ENCODE assay signal across 16 mouse cellular contexts in the genomic region with DNA sequence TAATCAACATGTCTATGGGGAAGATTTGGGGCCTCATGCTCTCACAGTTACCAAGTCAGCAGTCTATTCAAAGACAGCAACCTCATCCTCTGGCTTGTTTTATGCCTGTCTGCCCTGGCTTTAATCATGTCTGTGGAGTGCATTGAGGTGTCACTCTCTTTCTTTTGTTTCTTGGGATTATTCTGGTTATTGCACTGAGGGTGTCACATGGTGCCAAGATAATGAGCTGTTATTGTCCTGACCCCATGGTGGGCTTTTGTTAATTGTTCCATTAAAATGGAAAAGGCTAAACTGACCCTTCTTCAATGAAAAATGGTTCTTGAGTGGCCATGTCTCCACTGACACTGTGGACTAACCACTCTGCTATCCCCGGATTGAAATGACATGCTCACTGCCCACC.
"Had no signal": no experiment of that assay in that cellular context is flagged by ENCODE, and none has a peak within 500 bp of the region (broad histone marks: within the 10 kb centered on the region; RNA-seq: fewer than 3 reads in every experiment).

No protein-coding gene starts in this region.

- H3K27ac ChIP-seq: kidney, embryonic 15.5 days; left cerebral cortex, adult 2 months; limb, embryonic 15.5 days; liver, embryonic 12.5 days; midbrain, embryonic 13.5 days; neural tube, embryonic 12.5 days had no signal

- H3K9me3 ChIP-seq: kidney, embryonic 15.5 days; limb, embryonic 15.5 days; liver, embryonic 12.5 days; midbrain, embryonic 13.5 days; neural tube, embryonic 12.5 days had no signal

- H3K36me3 ChIP-seq: kidney, embryonic 15.5 days; limb, embryonic 15.5 days; liver, embryonic 12.5 days; midbrain, embryonic 13.5 days; neural tube, embryonic 12.5 days had no signal

- H3K27me3 ChIP-seq: kidney, embryonic 15.5 days; limb, embryonic 15.5 days; liver, embryonic 12.5 days; neural tube, embryonic 12.5 days had no signal

- H3K4me1 ChIP-seq: limb, embryonic 15.5 days; liver, embryonic 12.5 days; neural tube, embryonic 12.5 days had no signal

- ATAC-seq: liver, embryonic 12.5 days; midbrain, embryonic 13.5 days had no signal

- H3K4me2 ChIP-seq: kidney, embryonic 15.5 days; limb, embryonic 15.5 days; liver, embryonic 12.5 days; lung, embryonic 14.5 days; midbrain, embryonic 13.5 days; neural tube, embryonic 12.5 days had no signal

- H3K4me3 ChIP-seq: kidney, embryonic 15.5 days; left cerebral cortex, adult 2 months; limb, embryonic 15.5 days; liver, embryonic 12.5 days; midbrain, embryonic 13.5 days; myocyte; neural tube, embryonic 12.5 days had no signal

- H3K9ac ChIP-seq: kidney, embryonic 15.5 days; limb, embryonic 15.5 days; liver, embryonic 12.5 days; lung, embryonic 14.5 days; midbrain, embryonic 13.5 days; neural tube, embryonic 12.5 days had no signal

- DNase-seq: kidney, adult 2 months; kidney, postnatal 14 days; lung, embryonic 14.5 days; lung, postnatal 10 days; lung, postnatal 4 days; right cerebral cortex, postnatal 4 days; spleen, adult 18-20 months; thymus, adult 18-20 months; thymus, postnatal 14 days had no signal
